ENCODE assay signal across 8 mouse cellular contexts in the genomic region with DNA sequence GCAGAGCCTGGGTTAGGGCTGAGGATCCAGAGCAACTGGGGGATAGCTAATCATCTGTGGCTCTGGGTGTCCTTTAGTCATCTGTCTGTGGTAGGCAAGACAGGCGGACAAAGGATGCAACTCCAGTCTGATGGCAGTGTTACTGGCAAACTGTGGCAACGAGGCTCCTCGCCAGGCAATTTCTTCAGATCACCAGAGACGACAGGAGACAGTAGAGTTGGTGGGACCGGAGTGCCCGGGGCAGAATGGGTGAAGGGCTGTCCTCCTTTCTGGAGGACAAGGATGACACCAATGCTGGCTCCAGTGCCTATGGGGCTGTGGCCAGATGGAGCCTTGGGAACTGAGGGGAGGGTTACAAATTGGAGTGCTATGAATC. TPM values are rescaled to one million over a fixed set of nuclear protein-coding genes. Genes with fewer than 3 reads are reported as not detected.
DNase-seq lines count a peak whose midpoint lies in the region; ATAC-seq and TF ChIP-seq lines count a peak whose summit lies in the region.
"Not testable (repeated sequence)": the region's sequence is repeated elsewhere in the genome, so short reads cannot be mapped to it uniquely, and the experiment has no call there.

No protein-coding gene starts in this region.

- H3K27me3 ChIP-seq in G1E (ENCODE audit: insufficient read depth, low read length); forebrain, embryonic 16.5 days (replicated peaks; ENCODE audit: control insufficient read depth, insufficient read depth, low read length); heart, embryonic 15.5 days; liver, embryonic 12.5 days (replicated peaks); midbrain, embryonic 15.5 days (replicated peaks); splenic B cell, adult 2 months (ENCODE audit: control insufficient read depth, insufficient read depth, low read length, poor library complexity, severe bottlenecking): not testable (repeated sequence)

- peak overlapping the region; percentile 47; the same call in 1 of the 2 replicates for H3K27ac ChIP-seq in forebrain, embryonic 16.5 days (ENCODE audit: low read length)
- peak overlapping the region; percentile 94; the same call in 1 of the 2 replicates for H3K27ac ChIP-seq in heart, embryonic 15.5 days
- H3K27ac ChIP-seq in liver, embryonic 12.5 days: peak overlapping the region; percentile 80
- H3K27ac ChIP-seq in midbrain, embryonic 15.5 days: peak overlapping the region; percentile 97

- H3K4me2 ChIP-seq in forebrain, embryonic 16.5 days (ENCODE audit: low read length): not testable (repeated sequence)
- peak overlapping the region; percentile 32; the same call in 1 of the 2 replicates for H3K4me2 ChIP-seq in heart, embryonic 15.5 days
- H3K4me2 ChIP-seq in liver, embryonic 12.5 days: peak overlapping the region; percentile 93
- H3K4me2 ChIP-seq in midbrain, embryonic 15.5 days: peak overlapping the region; percentile 71; the same call in 1 of the 2 replicates

- ATAC-seq in G1E (ENCODE audit: extremely low read depth, insufficient number of reproducible peaks, low FRiP score, poor library complexity, severe bottlenecking); forebrain, embryonic 16.5 days; heart, embryonic 15.5 days (replicated peaks; ENCODE audit: insufficient number of reproducible peaks, insufficient read depth, low FRiP score, low read depth); liver, embryonic 12.5 days; midbrain, embryonic 15.5 days (replicated peaks): not testable (repeated sequence)

- DNase-seq in G1E (ENCODE audit: low spot score): not testable (repeated sequence)
- DNase-seq in cerebellum, postnatal 10 days: peak; percentile 55 to 64
- DNase-seq in kidney, adult 9 months: peak; percentile 42
- DNase-seq in splenic B cell, adult 2 months (ENCODE audit: low read depth, low spot score): peak; percentile 23

- not testable (repeated sequence) for H3K9ac ChIP-seq in forebrain, embryonic 16.5 days (replicated peaks; ENCODE audit: low read depth, low read length); heart, embryonic 15.5 days; liver, embryonic 12.5 days; midbrain, embryonic 15.5 days

- 66% methylated on average over 6 of the region's 6 CpGs for WGBS in forebrain, embryonic 16.5 days
- WGBS in heart, embryonic 15.5 days: 67% methylated on average over 6 of the region's 6 CpGs
- 58% methylated on average over 6 of the region's 6 CpGs for WGBS in liver, embryonic 12.5 days (ENCODE audit: insufficient replicate concordance)
- 65% methylated on average over 6 of the region's 6 CpGs for WGBS in midbrain, embryonic 15.5 days

- H3K9me3 ChIP-seq in G1E (replicated peaks); forebrain, embryonic 16.5 days (ENCODE audit: control insufficient read depth, low read length); heart, embryonic 15.5 days (replicated peaks); liver, embryonic 12.5 days (replicated peaks); midbrain, embryonic 15.5 days: not testable (repeated sequence)

- TF ChIP-seq CTCF in G1E (IDR thresholded peaks at IDR 0.05; ENCODE audit: low read depth, low read length): not testable (repeated sequence)

- peaks cover 34% of the 10 kb centered on the region for H3K4me1 ChIP-seq in G1E (ENCODE audit: insufficient read depth, low read depth, low read length)
- H3K4me1 ChIP-seq in forebrain, embryonic 16.5 days (replicated peaks; ENCODE audit: control insufficient read depth, insufficient read depth, low read length); heart, embryonic 15.5 days (replicated peaks): not testable (repeated sequence)
- peaks cover 27% of the 10 kb centered on the region for H3K4me1 ChIP-seq in liver, embryonic 12.5 days
- H3K4me1 ChIP-seq in midbrain, embryonic 15.5 days: peaks cover 12% of the 10 kb centered on the region

- H3K4me3 ChIP-seq in G1E (ENCODE audit: low read depth, low read length): peak overlapping the region; percentile 53; the same call in 1 of the 2 replicates
- not testable (repeated sequence) for H3K4me3 ChIP-seq in forebrain, embryonic 16.5 days (replicated peaks; ENCODE audit: low read length); heart, embryonic 15.5 days; midbrain, embryonic 15.5 days
- H3K4me3 ChIP-seq in liver, embryonic 12.5 days: peak overlapping the region; percentile 84

- peaks cover 22% of the 10 kb centered on the region for H3K36me3 ChIP-seq in G1E (replicated peaks)
- H3K36me3 ChIP-seq in forebrain, embryonic 16.5 days (ENCODE audit: control insufficient read depth, insufficient read depth); heart, embryonic 15.5 days; midbrain, embryonic 15.5 days (replicated peaks); splenic B cell, adult 2 months (ENCODE audit: control insufficient read depth, insufficient read depth, low read length, poor library complexity, severe bottlenecking): not testable (repeated sequence)
- peaks cover 18% of the 10 kb centered on the region for H3K36me3 ChIP-seq in liver, embryonic 12.5 days

RNA-seq across cellular contexts. Expression of gene Rpl41, which starts 0.6 kb away (rescaled TPM):
- total RNA-seq in G1E (2014; fragmentation: Nextera tagmentation) (2,429 and 2,736 TPM in 2 replicates), G1E (2017) (5,596 and 6,924 TPM in 2 replicates)
- 10,155 and 11,415 TPM in 2 replicates for polyA plus RNA-seq in G1E (2012)
- polyA plus RNA-seq in forebrain, embryonic 16.5 days (2015; fragmentation: Nextera tagmentation; extraction: Ambion mirVana): 2,032 and 2,064 TPM in 2 replicates
- 2,261 and 2,363 TPM in 2 replicates for polyA plus RNA-seq in heart, embryonic 15.5 days (2015; fragmentation: Nextera tagmentation; extraction: Ambion mirVana)
- 2,924 and 3,037 TPM in 2 replicates for polyA plus RNA-seq in liver, embryonic 12.5 days (2016; fragmentation: Nextera tagmentation; extraction: Ambion mirVana)
- polyA plus RNA-seq in midbrain, embryonic 15.5 days (2015; fragmentation: Nextera tagmentation; extraction: Ambion mirVana): 2,126 and 2,161 TPM in 2 replicates

RNA-seq across cellular contexts. Expression of gene Zc3h10, which starts 2.1 kb away (rescaled TPM):
- total RNA-seq in G1E (2014; fragmentation: Nextera tagmentation) (7.2 and 9.2 TPM in 2 replicates), G1E (2017) (12.0 and 13.3 TPM in 2 replicates)
- polyA plus RNA-seq in G1E (2012): 21.1 and 21.9 TPM in 2 replicates
- 20.9 and 21.7 TPM in 2 replicates for polyA plus RNA-seq in forebrain, embryonic 16.5 days (2015; fragmentation: Nextera tagmentation; extraction: Ambion mirVana)
- 10.2 and 11.0 TPM in 2 replicates for polyA plus RNA-seq in heart, embryonic 15.5 days (2015; fragmentation: Nextera tagmentation; extraction: Ambion mirVana)
- polyA plus RNA-seq in liver, embryonic 12.5 days (2016; fragmentation: Nextera tagmentation; extraction: Ambion mirVana): 7.7 and 8.1 TPM in 2 replicates
- polyA plus RNA-seq in midbrain, embryonic 15.5 days (2015; fragmentation: Nextera tagmentation; extraction: Ambion mirVana): 20.8 and 22.7 TPM in 2 replicates

RNA-seq across cellular contexts. Expression of gene Pa2g4, which starts 16.1 kb away (rescaled TPM):
- total RNA-seq in G1E (2014; fragmentation: Nextera tagmentation) (692 and 813 TPM in 2 replicates), G1E (2017) (212 and 245 TPM in 2 replicates)
- 659 and 767 TPM in 2 replicates for polyA plus RNA-seq in G1E (2012)
- polyA plus RNA-seq in forebrain, embryonic 16.5 days (2015; fragmentation: Nextera tagmentation; extraction: Ambion mirVana): 149 and 152 TPM in 2 replicates
- polyA plus RNA-seq in heart, embryonic 15.5 days (2015; fragmentation: Nextera tagmentation; extraction: Ambion mirVana): 101 and 132 TPM in 2 replicates
- 233 and 242 TPM in 2 replicates for polyA plus RNA-seq in liver, embryonic 12.5 days (2016; fragmentation: Nextera tagmentation; extraction: Ambion mirVana)
- 125 and 128 TPM in 2 replicates for polyA plus RNA-seq in midbrain, embryonic 15.5 days (2015; fragmentation: Nextera tagmentation; extraction: Ambion mirVana)

RNA-seq across cellular contexts. Expression of gene Esyt1, which starts 24.0 kb away (rescaled TPM):
- total RNA-seq in G1E (2014; fragmentation: Nextera tagmentation): 31.8 and 36.0 TPM in 2 replicates
- 98.1 and 107 TPM in 2 replicates for total RNA-seq in G1E (2017)
- polyA plus RNA-seq in G1E (2012): 72.2 and 80.2 TPM in 2 replicates
- polyA plus RNA-seq in forebrain, embryonic 16.5 days (2015; fragmentation: Nextera tagmentation; extraction: Ambion mirVana): 9.0 and 9.6 TPM in 2 replicates
- polyA plus RNA-seq in heart, embryonic 15.5 days (2015; fragmentation: Nextera tagmentation; extraction: Ambion mirVana): 19.4 and 29.0 TPM in 2 replicates
- 15.0 and 16.0 TPM in 2 replicates for polyA plus RNA-seq in liver, embryonic 12.5 days (2016; fragmentation: Nextera tagmentation; extraction: Ambion mirVana)
- polyA plus RNA-seq in midbrain, embryonic 15.5 days (2015; fragmentation: Nextera tagmentation; extraction: Ambion mirVana): 10.5 and 11.1 TPM in 2 replicates

RNA-seq across cellular contexts. Expression of gene Erbb3, which starts 39.8 kb away (rescaled TPM):
- total RNA-seq in G1E (2014; fragmentation: Nextera tagmentation): 2.0 and 2.2 TPM in 2 replicates
- total RNA-seq in G1E (2017): 0.35 and 0.49 TPM in 2 replicates
- polyA plus RNA-seq in G1E (2012): 0.15 and 0.17 TPM in 2 replicates
- polyA plus RNA-seq in forebrain, embryonic 16.5 days (2015; fragmentation: Nextera tagmentation; extraction: Ambion mirVana): 0.46 and 0.62 TPM in 2 replicates
- 3.4 and 5.0 TPM in 2 replicates for polyA plus RNA-seq in heart, embryonic 15.5 days (2015; fragmentation: Nextera tagmentation; extraction: Ambion mirVana)
- 1.8 TPM in 2 replicates for polyA plus RNA-seq in liver, embryonic 12.5 days (2016; fragmentation: Nextera tagmentation; extraction: Ambion mirVana)
- polyA plus RNA-seq in midbrain, embryonic 15.5 days (2015; fragmentation: Nextera tagmentation; extraction: Ambion mirVana): 0.42 and 0.56 TPM in 2 replicates

Comparison
In these comparisons a context has a peak if more than half of its experiments do, and no peak if none do; other contexts are left out.
1. H3K27ac ChIP-seq: peak in every context shown above with its lines; median percentile 97 in midbrain, embryonic 15.5 days; 94 in heart, embryonic 15.5 days; 80 in liver, embryonic 12.5 days; 47 in forebrain, embryonic 16.5 days.